Mouse (Mus musculus): ENCODE measurements around the gene Metrn. TPM values are rescaled to one million over a fixed set of nuclear protein-coding genes. Genes with fewer than 3 reads are reported as not detected.
A peak's percentile ranks its signal among the peaks of the same experiment; 100 is the strongest.

Metrn gene
- 21.2 and 23.8 TPM in 2 replicates for polyA plus RNA-seq (2015; fragmentation: Nextera tagmentation; extraction: Ambion mirVana)

GRCm38 (mm10) chr17:25796951-25797369 lies at the start of gene Metrn:
Metrn (minus strand) TSS chr17:25797136.
- H3K4me2 ChIP-seq, result peak within 1 kb of the TSS; percentile 98
- H3K4me3 ChIP-seq (replicated peaks), result peak within 1 kb of the TSS; percentile 83
- DNase-seq, result peak; percentile 83
- peak within 1 kb of the TSS; percentile 34 for H3K27ac ChIP-seq
- no peaks in the 10 kb centered on the region for H3K9me3 ChIP-seq (replicated peaks)
- peaks cover 35% of the 10 kb centered on the region for H3K4me1 ChIP-seq (replicated peaks)
- no peaks in the 10 kb centered on the region for H3K36me3 ChIP-seq
- peaks cover 6% of the 10 kb centered on the region; the same call in 1 of the 2 replicates for H3K27me3 ChIP-seq
- peak within 1 kb of the TSS; percentile 80 for H3K9ac ChIP-seq
- WGBS (ENCODE audit: insufficient replicate concordance), result under 1% methylated on average over 35 of the region's 35 CpGs
- ATAC-seq (ENCODE audit: low read depth), result peak; percentile 78

- 1% methylated on average over 21 of the region's 21 CpGs for WGBS (ENCODE audit: insufficient replicate concordance)
- H3K4me1 ChIP-seq (replicated peaks), result peaks cover 40% of the 10 kb centered on the region
- H3K27me3 ChIP-seq, result no peaks in the 10 kb centered on the region
- peak within 1 kb of the TSS; percentile 87 for H3K4me2 ChIP-seq
- H3K9me3 ChIP-seq (replicated peaks), result no peaks in the 10 kb centered on the region
- H3K27ac ChIP-seq, result peak within 1 kb of the TSS; percentile 86
- H3K4me3 ChIP-seq (replicated peaks), result peak within 1 kb of the TSS; percentile 74
- DNase-seq, result peak; percentile 93
- peak within 1 kb of the TSS; percentile 81 for H3K9ac ChIP-seq
- peaks cover 84% of the 10 kb centered on the region for H3K36me3 ChIP-seq
- peak; percentile 96 for ATAC-seq (ENCODE audit: low read depth)
Observed at GRCm38 (mm10) chr17:25844396-25844901, 47.5 kb upstream of the Metrn start, which contains the start of gene Rhot2. Rhot2 (minus strand) TSS chr17:25844851.

- DNase-seq (no peak), ATAC-seq (ENCODE audit: low read depth) (peak; percentile 39)
- Histone ChIP-seq H3K27me3 (no peaks in the 10 kb centered on the region), H3K4me1 (replicated peaks) (peaks cover 46% of the 10 kb centered on the region), H3K9ac (peak overlapping the region; percentile 81), H3K9me3 (replicated peaks) (no peaks in the 10 kb centered on the region), H3K36me3 (peaks cover 85% of the 10 kb centered on the region), H3K4me2 (peak overlapping the region; percentile 87), H3K4me3 (replicated peaks) (peak overlapping the region; percentile 74), H3K27ac (peak overlapping the region; percentile 86)
- WGBS (ENCODE audit: insufficient replicate concordance), result 1% methylated on average over 38 of the region's 38 CpGs
Observed at GRCm38 (mm10) chr17:25843636-25844395, 46.9 kb upstream of the Metrn start.

- peaks cover 51% of the 10 kb centered on the region for H3K4me1 ChIP-seq (replicated peaks)
- peak overlapping the region; percentile 74 for H3K4me3 ChIP-seq (replicated peaks)
- peak overlapping the region; percentile 81 for H3K9ac ChIP-seq
- H3K27ac ChIP-seq, result peak overlapping the region; percentile 86
- DNase-seq, result no peak
- H3K4me2 ChIP-seq, result peak overlapping the region; percentile 87
- no peak for ATAC-seq (ENCODE audit: low read depth)
- peaks cover 84% of the 10 kb centered on the region for H3K36me3 ChIP-seq
- WGBS (ENCODE audit: insufficient replicate concordance), result 84% methylated on average over 4 of the region's 4 CpGs
- H3K9me3 ChIP-seq (replicated peaks), result no peaks in the 10 kb centered on the region
- no peaks in the 10 kb centered on the region for H3K27me3 ChIP-seq
Observed at GRCm38 (mm10) chr17:25843122-25843521, 46.2 kb upstream of the Metrn start.

- Histone ChIP-seq H3K36me3 (peaks cover 85% of the 10 kb centered on the region), H3K4me2 (peak overlapping the region; percentile 87), H3K4me3 (replicated peaks) (no peak overlapping the region), H3K9ac (peak overlapping the region; percentile 33; the same call in 1 of the 2 replicates), H3K4me1 (replicated peaks) (peaks cover 57% of the 10 kb centered on the region), H3K27ac (no peak overlapping the region; the same call in none of the 2 replicates), H3K27me3 (no peaks in the 10 kb centered on the region), H3K9me3 (replicated peaks) (no peaks in the 10 kb centered on the region)
- DNase-seq (no peak), ATAC-seq (ENCODE audit: low read depth) (no peak)
- WGBS (ENCODE audit: insufficient replicate concordance), result 79% methylated on average over 3 of the region's 3 CpGs
Observed at GRCm38 (mm10) chr17:25842509-25842908, 45.6 kb upstream of the Metrn start.

GRCm38 (mm10) chr17:25841117-25841880 lies 44.4 kb upstream of the Metrn start, which contains the start of gene Gm20683:
Gm20683 (minus strand) TSS chr17:25841763.
- no peak within 1 kb of the TSS for H3K4me3 ChIP-seq (replicated peaks)
- H3K27ac ChIP-seq, result no peak within 1 kb of the TSS; the same call in none of the 2 replicates
- peak within 1 kb of the TSS; percentile 33; the same call in 1 of the 2 replicates for H3K9ac ChIP-seq
- 92% methylated on average over 20 of the region's 22 CpGs for WGBS (ENCODE audit: insufficient replicate concordance)
- DNase-seq (no peak), ATAC-seq (ENCODE audit: low read depth) (no peak)
- H3K27me3 ChIP-seq, result no peaks in the 10 kb centered on the region
- H3K4me2 ChIP-seq, result peak within 1 kb of the TSS; percentile 87; the same call in 1 of the 2 replicates
- H3K4me1 ChIP-seq (replicated peaks), result peaks cover 69% of the 10 kb centered on the region
- H3K36me3 ChIP-seq, result peaks cover 76% of the 10 kb centered on the region
- H3K9me3 ChIP-seq (replicated peaks), result no peaks in the 10 kb centered on the region

GRCm38 (mm10) chr17:25840519-25840918 lies 43.6 kb upstream of the Metrn start:
- no peak overlapping the region for H3K4me3 ChIP-seq (replicated peaks)
- H3K4me2 ChIP-seq, result no peak overlapping the region
- H3K27me3 ChIP-seq, result no peaks in the 10 kb centered on the region
- ATAC-seq (ENCODE audit: low read depth) (no peak), DNase-seq (no peak)
- H3K9me3 ChIP-seq (replicated peaks), result no peaks in the 10 kb centered on the region
- H3K9ac ChIP-seq, result 0 out of 2 replicates have a peak overlapping the region, but pooled peaks have one; percentile 5
- H3K27ac ChIP-seq, result no peak overlapping the region
- 90% methylated on average over 6 of the region's 6 CpGs for WGBS (ENCODE audit: insufficient replicate concordance)
- H3K4me1 ChIP-seq (replicated peaks), result peaks cover 77% of the 10 kb centered on the region
- H3K36me3 ChIP-seq, result peaks cover 72% of the 10 kb centered on the region

- Histone ChIP-seq H3K27ac (peak overlapping the region; percentile 50), H3K4me2 (peak overlapping the region; percentile 9; the same call in 1 of the 2 replicates), H3K27me3 (no peaks in the 10 kb centered on the region), H3K36me3 (peaks cover 74% of the 10 kb centered on the region), H3K4me1 (replicated peaks) (peaks cover 78% of the 10 kb centered on the region), H3K9me3 (replicated peaks) (no peaks in the 10 kb centered on the region), H3K9ac (no peak overlapping the region; the same call in 1 of the 2 replicates), H3K4me3 (replicated peaks) (no peak overlapping the region)
- DNase-seq (no peak), ATAC-seq (ENCODE audit: low read depth) (no peak)
- 80% methylated on average over 14 of the region's 14 CpGs for WGBS (ENCODE audit: insufficient replicate concordance)
Observed at GRCm38 (mm10) chr17:25839455-25840235, 42.7 kb upstream of the Metrn start.

GRCm38 (mm10) chr17:25838904-25839303 lies 42.0 kb upstream of the Metrn start:
- peak overlapping the region; percentile 50; the same call in 1 of the 2 replicates for H3K27ac ChIP-seq
- no peak overlapping the region for H3K4me3 ChIP-seq (replicated peaks)
- H3K9ac ChIP-seq, result no peak overlapping the region; the same call in 1 of the 2 replicates
- H3K4me1 ChIP-seq (replicated peaks), result peaks cover 83% of the 10 kb centered on the region
- no peaks in the 10 kb centered on the region for H3K9me3 ChIP-seq (replicated peaks)
- ATAC-seq (ENCODE audit: low read depth), result no peak
- 71% methylated on average over 4 of the region's 4 CpGs for WGBS (ENCODE audit: insufficient replicate concordance)
- no peaks in the 10 kb centered on the region for H3K27me3 ChIP-seq
- no peak overlapping the region for H3K4me2 ChIP-seq
- no peak for DNase-seq
- peaks cover 76% of the 10 kb centered on the region for H3K36me3 ChIP-seq

GRCm38 (mm10) chr17:25837533-25837932 lies 40.6 kb upstream of the Metrn start:
- ATAC-seq (ENCODE audit: low read depth) (no peak), DNase-seq (no peak)
- Histone ChIP-seq H3K9ac (peak overlapping the region; percentile 61), H3K4me1 (replicated peaks) (peaks cover 74% of the 10 kb centered on the region), H3K9me3 (replicated peaks) (no peaks in the 10 kb centered on the region), H3K4me3 (replicated peaks) (no peak overlapping the region), H3K4me2 (no peak overlapping the region), H3K27me3 (no peaks in the 10 kb centered on the region), H3K27ac (peak overlapping the region; percentile 47; the same call in 1 of the 2 replicates), H3K36me3 (peaks cover 67% of the 10 kb centered on the region)
- WGBS (ENCODE audit: insufficient replicate concordance), result 52% methylated on average over 3 of the region's 3 CpGs

All from liver, embryonic 13.5 days (tissue).